Mouse (Mus musculus) MEL (cell line): ENCODE data around the gene Rpl24. TPM values are rescaled to one million over a fixed set of nuclear protein-coding genes. Genes with fewer than 3 reads are reported as not detected.
A peak's percentile ranks its signal among the peaks of the same experiment; 100 is the strongest.

Source experiments
- DNase-seq: peaks from one replicate; pipeline ENCODE4 v3.0.0; 2011; ENCODE audit warnings: low read depth, low spot score
- H3K27ac ChIP-seq: 2 replicates; pipeline ENCODE4 v1.5.1; 2012; ENCODE audit warnings: low read depth, mild to moderate bottlenecking, control low read depth, low read length, moderate library complexity; ENCODE audit not compliant: control insufficient read depth
- H3K27me3 ChIP-seq, 2 experiments: fragments of 150-350 bp in 1 of 2; sonication (generic) in 1 of 2; 2 replicates each; pipeline ENCODE4 v1.6.1; 2012; ENCODE audit warnings: low read length in 2 of 2, mild to moderate bottlenecking in 2 of 2, improper control_type of control experiment in 1 of 2, moderate library complexity in 1 of 2; ENCODE audit not compliant: insufficient read depth in 2 of 2, control insufficient read depth in 1 of 2
- H3K36me3 ChIP-seq, 2 experiments: 2 replicates each; pipeline ENCODE4 v1.6.1; 2012 to 2014; ENCODE audit warnings: low read length in 2 of 2, improper control_type of control experiment in 1 of 2, inconsistent platforms in 1 of 2, mild to moderate bottlenecking in 1 of 2; ENCODE audit not compliant: insufficient read depth in 2 of 2, control insufficient read depth in 1 of 2
- H3K4me1 ChIP-seq, 2 experiments: fragments of 150-350 bp in 1 of 2; sonication (generic) in 1 of 2; 2 replicates each; pipeline ENCODE4 v1.6.1; 2012; ENCODE audit warnings: low read length in 2 of 2, improper control_type of control experiment in 1 of 2, mild to moderate bottlenecking in 1 of 2; ENCODE audit not compliant: insufficient read depth in 2 of 2, control insufficient read depth in 1 of 2
- H3K4me3 ChIP-seq, 2 experiments: fragments of 150-350 bp in 1 of 2; sonication (generic) in 1 of 2; 2 replicates each; pipeline ENCODE4 v1.5.1; 2012; ENCODE audit warnings: low read depth in 2 of 2, low read length in 2 of 2, mild to moderate bottlenecking in 2 of 2, moderate library complexity in 2 of 2, control low read depth in 1 of 2, improper control_type of control experiment in 1 of 2; ENCODE audit not compliant: control insufficient read depth in 1 of 2, insufficient read depth in 1 of 2
- H3K79me2 ChIP-seq: 2 replicates; pipeline ENCODE4 v1.6.1; 2012; ENCODE audit warnings: mild to moderate bottlenecking, low read length, moderate library complexity; ENCODE audit not compliant: control insufficient read depth, poor library complexity, insufficient read depth
- H3K9ac ChIP-seq: 2 replicates; pipeline ENCODE4 v1.6.1; 2012; ENCODE audit warnings: low read depth, mild to moderate bottlenecking, control low read depth, low read length, moderate library complexity; ENCODE audit not compliant: control insufficient read depth, poor library complexity, severe bottlenecking
- H3K9me3 ChIP-seq: fragments of 150-350 bp; sonication (generic); replicated peaks from 2 replicates; pipeline ENCODE4 v1.6.1; 2012; ENCODE audit warnings: mild to moderate bottlenecking, low read length, improper control_type of control experiment, moderate library complexity; ENCODE audit not compliant: insufficient read depth
- BHLHE40 ChIP-seq: IDR thresholded peaks from 2 replicates; pipeline ENCODE4 v1.6.1; 2012; ENCODE audit warnings: low read depth, mild to moderate bottlenecking, inconsistent platforms, low read length, improper control_type of control experiment, borderline replicate concordance
- CHD1 ChIP-seq: IDR thresholded peaks from 2 replicates; pipeline ENCODE4 v1.6.1; 2012; ENCODE audit warnings: low read depth, mild to moderate bottlenecking, inconsistent platforms, low read length, improper control_type of control experiment
- CTCF ChIP-seq, 3 experiments: IDR thresholded peaks in 2 of 3; conservative IDR thresholded peaks in 1 of 3; 2 replicates each; pipeline ENCODE4 v1.5.1; 2011 to 2012; ENCODE audit warnings: low read length in 3 of 3, low read depth in 2 of 3, mild to moderate bottlenecking in 2 of 3, improper control_type of control experiment in 1 of 3, inconsistent platforms in 1 of 3, mixed read lengths in 1 of 3, moderate library complexity in 1 of 3; ENCODE audit not compliant: control insufficient read depth in 1 of 3, insufficient read depth in 1 of 3, poor library complexity in 1 of 3, severe bottlenecking in 1 of 3
- E2F4 ChIP-seq: IDR thresholded peaks from 2 replicates; pipeline ENCODE4 v1.6.1; 2011; ENCODE audit warnings: low read depth, low read length, improper control_type of control experiment, borderline replicate concordance
- ELF1 ChIP-seq: IDR thresholded peaks from 2 replicates; pipeline ENCODE4 v1.6.1; 2014; ENCODE audit warnings: low read depth, mild to moderate bottlenecking, inconsistent platforms, low read length, improper control_type of control experiment, moderate library complexity
- EP300 ChIP-seq, 2 experiments: IDR thresholded peaks; 2 replicates each; pipeline ENCODE4 v1.6.1; 2011; ENCODE audit warnings: improper control_type of control experiment in 2 of 2, low read length in 2 of 2, low read depth in 1 of 2, mild to moderate bottlenecking in 1 of 2
- GABPA ChIP-seq: IDR thresholded peaks from 2 replicates; pipeline ENCODE4 v1.6.1; 2012; ENCODE audit warnings: low read depth, mild to moderate bottlenecking, inconsistent platforms, low read length, improper control_type of control experiment, moderate library complexity
- GATA1 ChIP-seq: IDR thresholded peaks from 2 replicates; pipeline ENCODE4 v1.6.1; 2011; ENCODE audit warnings: low read depth, low read length, improper control_type of control experiment
- HCFC1 ChIP-seq: IDR thresholded peaks from 2 replicates; pipeline ENCODE4 v1.6.1; 2012; ENCODE audit warnings: low read depth, mild to moderate bottlenecking, inconsistent platforms, low read length, improper control_type of control experiment, moderate library complexity
- JUND ChIP-seq: IDR thresholded peaks from 2 replicates; pipeline ENCODE4 v1.6.1; 2011; ENCODE audit warnings: low read depth, mild to moderate bottlenecking, improper control_type of control experiment, low read length
- KAT2A ChIP-seq: conservative IDR thresholded peaks from 2 replicates; pipeline ENCODE4 v1.6.1; 2012; ENCODE audit warnings: low read depth, low read length, improper control_type of control experiment, inconsistent platforms
- MAFK ChIP-seq: IDR thresholded peaks from 2 replicates; pipeline ENCODE4 v1.6.1; 2011; ENCODE audit warnings: low read depth, mild to moderate bottlenecking, low read length, improper control_type of control experiment, borderline replicate concordance
- MAX ChIP-seq: IDR thresholded peaks from 2 replicates; pipeline ENCODE4 v1.6.1; 2011; ENCODE audit warnings: low read length, improper control_type of control experiment
- MAZ ChIP-seq: IDR thresholded peaks from 2 replicates; pipeline ENCODE4 v1.6.1; 2012; ENCODE audit warnings: low read depth, mild to moderate bottlenecking, inconsistent platforms, low read length, improper control_type of control experiment
- MEF2A ChIP-seq: IDR thresholded peaks from 2 replicates; pipeline ENCODE4 v1.6.1; 2014; ENCODE audit warnings: low read depth, mild to moderate bottlenecking, inconsistent platforms, low read length, improper control_type of control experiment; ENCODE audit not compliant: poor library complexity, insufficient replicate concordance, severe bottlenecking; ENCODE audit errors: extremely low read depth
- MXI1 ChIP-seq: IDR thresholded peaks from 2 replicates; pipeline ENCODE4 v1.6.1; 2011; ENCODE audit warnings: mild to moderate bottlenecking, low read depth, low read length, improper control_type of control experiment
- MYB ChIP-seq: IDR thresholded peaks from 2 replicates; pipeline ENCODE4 v1.6.1; 2011; ENCODE audit warnings: mild to moderate bottlenecking, low read depth, low read length, improper control_type of control experiment
- MYC ChIP-seq: IDR thresholded peaks from 2 replicates; pipeline ENCODE4 v1.6.1; 2011; ENCODE audit warnings: low read depth, mild to moderate bottlenecking, low read length, improper control_type of control experiment, moderate library complexity
- NELFE ChIP-seq: IDR thresholded peaks from 2 replicates; pipeline ENCODE4 v1.6.1; 2011; ENCODE audit warnings: low read depth, low read length, improper control_type of control experiment
- POLR2A ChIP-seq, 2 experiments: IDR thresholded peaks; 2 replicates each; pipeline ENCODE4 v1.6.1; 2011 to 2012; ENCODE audit warnings: low read length in 2 of 2, mild to moderate bottlenecking in 2 of 2, control low read depth in 1 of 2, improper control_type of control experiment in 1 of 2, low read depth in 1 of 2, moderate library complexity in 1 of 2; ENCODE audit not compliant: control insufficient read depth in 1 of 2, insufficient read depth in 1 of 2, poor library complexity in 1 of 2
- POLR2AphosphoS2 ChIP-seq: IDR thresholded peaks from 2 replicates; pipeline ENCODE4 v1.6.1; 2011; ENCODE audit warnings: low read length, improper control_type of control experiment
- POLR2AphosphoS5 ChIP-seq: IDR thresholded peaks from 2 replicates; pipeline ENCODE4 v1.6.1; 2012; ENCODE audit warnings: low read depth, borderline replicate concordance, mild to moderate bottlenecking, inconsistent platforms, low read length, moderate library complexity, mixed read lengths
- RCOR1 ChIP-seq: IDR thresholded peaks from 2 replicates; pipeline ENCODE4 v1.6.1; 2012; ENCODE audit warnings: low read depth, mild to moderate bottlenecking, inconsistent platforms, low read length, improper control_type of control experiment
- SIN3A ChIP-seq: IDR thresholded peaks from 2 replicates; pipeline ENCODE4 v1.6.1; 2012; ENCODE audit warnings: low read length, improper control_type of control experiment, inconsistent platforms
- SMC3 ChIP-seq: IDR thresholded peaks from 2 replicates; pipeline ENCODE4 v1.6.1; 2011; ENCODE audit warnings: low read depth, low read length, improper control_type of control experiment
- TAL1 ChIP-seq: IDR thresholded peaks from 2 replicates; pipeline ENCODE4 v1.6.1; 2012; ENCODE audit warnings: mild to moderate bottlenecking, inconsistent platforms, low read length, moderate library complexity, mixed read lengths
- TBP ChIP-seq: IDR thresholded peaks from 2 replicates; pipeline ENCODE4 v1.8.0; 2011; ENCODE audit warnings: low read depth, low read length, improper control_type of control experiment
- TCF12 ChIP-seq: IDR thresholded peaks from 2 replicates; pipeline ENCODE4 v1.6.1; 2014; ENCODE audit warnings: low read depth, mild to moderate bottlenecking, inconsistent platforms, low read length, improper control_type of control experiment, moderate library complexity
- UBTF ChIP-seq: IDR thresholded peaks from 2 replicates; pipeline ENCODE4 v1.6.1; 2012; ENCODE audit warnings: low read depth, mild to moderate bottlenecking, inconsistent platforms, low read length, improper control_type of control experiment, moderate library complexity, borderline replicate concordance; ENCODE audit not compliant: insufficient read depth
- USF1 ChIP-seq: IDR thresholded peaks from 2 replicates; pipeline ENCODE4 v1.6.1; 2014; ENCODE audit warnings: low read depth, mild to moderate bottlenecking, inconsistent platforms, low read length, improper control_type of control experiment, moderate library complexity
- USF2 ChIP-seq, 2 experiments: IDR thresholded peaks; 2 replicates each; pipeline ENCODE4 v1.6.1; 2011 to 2012; ENCODE audit warnings: improper control_type of control experiment in 2 of 2, low read length in 2 of 2, borderline replicate concordance in 1 of 2, inconsistent platforms in 1 of 2, low read depth in 1 of 2, mild to moderate bottlenecking in 1 of 2; ENCODE audit not compliant: insufficient read depth in 1 of 2
- ZC3H11A ChIP-seq: IDR thresholded peaks from 2 replicates; pipeline ENCODE4 v1.6.1; 2012; ENCODE audit warnings: low read depth, mild to moderate bottlenecking, inconsistent platforms, low read length, improper control_type of control experiment
- ZKSCAN1 ChIP-seq: IDR thresholded peaks from 2 replicates; pipeline ENCODE4 v1.6.1; 2012; ENCODE audit warnings: low read depth, mild to moderate bottlenecking, inconsistent platforms, low read length, improper control_type of control experiment, moderate library complexity
- ZMIZ1 ChIP-seq: IDR thresholded peaks from 2 replicates; pipeline ENCODE4 v1.6.1; 2012; ENCODE audit warnings: low read depth, mild to moderate bottlenecking, inconsistent platforms, low read length, improper control_type of control experiment, moderate library complexity
- ZNF384 ChIP-seq: IDR thresholded peaks from 2 replicates; pipeline ENCODE4 v1.6.1; 2012; ENCODE audit warnings: low read depth, mild to moderate bottlenecking, inconsistent platforms, low read length, improper control_type of control experiment
- polyA plus RNA-seq, 2 experiments: library from polyadenylated mRNA; stranded (reverse) in 1 of 2; unstranded in 1 of 2; fragments of >175 nt in 1 of 2; fragments of >200 nt in 1 of 2; gene quantifications; 2 replicates each; pipeline versions ENCODE4 v1.2.1 to v1.2.4; 2012; ENCODE audit warnings: low replicate concordance in 2 of 2, low read depth in 1 of 2; ENCODE audit not compliant: insufficient read length in 2 of 2, insufficient read depth in 1 of 2, missing spikeins in 1 of 2
- total RNA-seq: library from RNA; depleted of rRNA; stranded (reverse); fragments of 300-350 nt; gene quantifications from 2 replicates; pipeline ENCODE4 v1.2.3, GENCODE M21; 2012

Rpl24 gene
- total and polyA plus RNA-seq, 3 experiments = 132 to 1,552 TPM; not detected in 1

DNA sequence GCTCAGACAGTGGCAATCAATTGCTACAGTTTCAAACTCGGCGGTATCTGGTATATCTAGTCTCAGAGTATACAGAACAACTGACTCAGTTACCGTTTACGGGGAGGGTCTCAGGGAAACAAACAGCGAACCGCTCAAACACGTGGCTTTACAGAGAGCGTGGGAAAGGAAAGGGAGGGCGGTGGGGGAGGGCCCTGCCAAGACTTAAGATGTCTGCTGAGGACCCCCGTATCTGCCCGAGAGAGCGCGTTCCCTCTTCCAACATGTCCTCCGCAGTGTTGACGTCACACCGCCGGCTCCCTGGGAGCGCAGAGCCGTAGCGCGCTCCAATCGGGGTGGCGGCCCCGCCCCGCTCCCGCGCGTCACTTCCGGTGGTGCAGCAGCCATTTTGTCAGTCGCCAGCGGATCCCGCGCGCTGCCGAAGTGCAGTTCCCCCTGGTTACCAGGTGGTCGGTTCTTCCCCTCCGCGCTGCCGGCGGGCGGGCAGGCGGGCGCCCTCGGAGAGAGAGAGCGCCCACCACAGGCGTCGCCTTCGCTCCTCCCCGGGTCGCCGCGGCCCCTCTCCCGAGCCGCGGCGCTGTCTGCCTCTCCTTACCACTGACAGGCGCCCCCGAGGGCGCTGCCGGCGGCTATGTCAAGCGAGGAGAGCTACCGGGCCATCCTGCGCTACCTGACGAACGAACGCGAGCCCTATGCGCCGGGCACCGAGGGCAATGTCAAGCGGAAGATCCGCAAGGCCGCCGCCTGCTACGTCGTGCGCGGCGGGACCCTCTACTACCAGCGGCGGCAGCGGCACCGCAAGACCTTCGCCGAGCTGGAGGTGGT lies 7.6 kb downstream of the Rpl24 start, which contains the start of gene Zbtb11:
TSS of gene Zbtb11 (plus strand) at position 453 of the 825 bp plus-strand sequence.
- peak within 1 kb of the TSS; percentile 77 for H3K9ac ChIP-seq
- no peaks in the 10 kb centered on the region for H3K27me3 ChIP-seq
- peak within 1 kb of the TSS; percentile 85 for H3K27ac ChIP-seq
- peaks cover 51% of the 10 kb centered on the region for H3K79me2 ChIP-seq
- no peaks in the 10 kb centered on the region for H3K9me3 ChIP-seq
- peaks cover 26 to 56% of the 10 kb centered on the region in 2 experiments for H3K36me3 ChIP-seq
- peaks cover 4 to 25% of the 10 kb centered on the region in 2 experiments for H3K4me1 ChIP-seq
- H3K4me3 ChIP-seq = peak within 1 kb of the TSS; percentile 67 to 71
- peak; percentile 99 for DNase-seq
- TF ChIP-seq RCOR1 (peak; percentile 72), MXI1 (peak; percentile 100), EP300 (IDR thresholded peaks at IDR 0.05; ENCODE audit: low read depth in 1 of 2, low read length in 2 of 2) (peak in 1 of 2 experiments; percentile 50; a peak in 3 of 4 replicates), SIN3A (peak; percentile 97), ZC3H11A (no peak), MYC (peak; percentile 99), MAFK (0 out of 2 replicates have a peak, but pooled peaks have one; percentile 24), TAL1 (no peak), E2F4 (peak; percentile 64; the same call in 1 of the 2 replicates), MAZ (peak; percentile 91), USF1 (peak; percentile 78), MYB (peak; percentile 69; the same call in 1 of the 2 replicates), KAT2A (peak; percentile 76), JUND (no peak), POLR2A (IDR thresholded peaks at IDR 0.05; ENCODE audit: control insufficient read depth in 1 of 2, insufficient read depth in 1 of 2, low read depth in 1 of 2, low read length in 2 of 2, poor library complexity in 1 of 2) (peak in 1 of 2 experiments; percentile 75), POLR2AphosphoS5 (peak; percentile 53; the same call in 1 of the 2 replicates), ZNF384 (0 out of 2 replicates have a peak, but pooled peaks have one; percentile 8), CTCF (IDR thresholded peaks at IDR 0.05 in 2 of 3, conservative IDR thresholded peaks at IDR 0.05 in 1 of 3; ENCODE audit: control insufficient read depth in 1 of 3, insufficient read depth in 1 of 3, low read depth in 2 of 3, low read length in 3 of 3, poor library complexity in 1 of 3, severe bottlenecking in 1 of 3) (no peak), BHLHE40 (0 out of 2 replicates have a peak, but pooled peaks have one; percentile 35), CHD1 (no peak; the same call in 1 of the 2 replicates), POLR2AphosphoS2 (peak; percentile 93), GATA1 (no peak), HCFC1 (peak; percentile 95), TCF12 (0 out of 2 replicates have a peak, but pooled peaks have one; percentile 30), SMC3 (no peak; the same call in none of the 2 replicates), UBTF (no peak), USF2 (IDR thresholded peaks at IDR 0.05; ENCODE audit: borderline replicate concordance in 1 of 2, insufficient read depth in 1 of 2, low read depth in 1 of 2, low read length in 2 of 2) (no peak), ZMIZ1 (peak; percentile 67), GABPA (no peak), ELF1 (peak; percentile 63; the same call in 1 of the 2 replicates), TBP (no peak; the same call in 1 of the 2 replicates), MAX (peak; percentile 99), ZKSCAN1 (no peak), NELFE (peak; percentile 78), MEF2A (no peak)
